Mouse (Mus musculus) liver, embryonic 18 days (tissue): Measurements from ENCODE around the gene Usmg5. TPM values are rescaled to one million over a fixed set of nuclear protein-coding genes. Genes with fewer than 3 reads are reported as not detected.

ENCODE experiments used
- polyA plus RNA-seq: library from polyadenylated mRNA; depleted of rRNA; stranded (reverse); fragments of >200 nt; gene quantifications from 2 replicates; pipeline ENCODE4 v1.2.3, GENCODE M21; 2012; rRNA removed

The Usmg5 gene
- 430 and 520 TPM in 2 replicates for polyA plus RNA-seq

DNA sequence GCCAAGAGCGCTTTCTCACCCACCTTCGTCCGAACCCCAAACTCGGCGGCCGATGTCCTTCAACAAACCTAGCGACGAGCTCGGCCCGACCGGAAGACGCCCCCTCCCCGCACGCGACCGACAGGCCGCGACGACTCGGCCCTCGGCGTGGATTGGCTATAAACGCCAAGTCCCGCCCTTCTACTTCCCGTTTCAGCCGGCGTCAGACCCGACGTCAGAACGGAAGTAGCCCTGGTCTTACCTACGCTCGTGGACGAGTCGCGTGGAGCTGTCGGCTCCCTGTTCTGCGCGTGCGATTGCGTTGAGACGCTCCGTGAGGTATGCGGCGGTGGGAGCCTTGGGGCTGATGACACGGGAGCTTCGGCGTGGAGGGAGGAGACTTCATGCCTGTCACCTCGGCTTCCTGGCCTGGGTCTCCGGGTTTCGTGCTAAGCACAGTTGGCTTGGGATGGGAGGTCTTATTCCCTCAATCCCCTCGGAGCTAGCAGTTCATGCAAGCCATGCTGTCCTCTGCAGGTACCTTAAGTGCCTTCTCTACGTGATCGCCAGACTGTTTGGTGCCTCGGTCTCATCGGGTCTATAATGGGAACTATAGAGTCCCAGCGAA, at the start of gene Usmg5, which contains the start of gene Pdcd11:
Gene Usmg5 (minus strand): TSS at position 98 of the 607 bp plus-strand sequence.
Gene Pdcd11 (plus strand): TSS at position 219 of the 607 bp plus-strand sequence.

GRCm38 (mm10) chr19:47137771-47138421, 47.4 kb upstream of the Usmg5 start, which contains the start of gene Calhm2:
Calhm2 (minus strand) TSS chr19:47138294.

GRCm38 (mm10) chr19:47067096-47067882, 23.2 kb downstream of the Usmg5 start, which contains the start of gene Taf5:
Taf5 (plus strand) TSS chr19:47067746.

DNA sequence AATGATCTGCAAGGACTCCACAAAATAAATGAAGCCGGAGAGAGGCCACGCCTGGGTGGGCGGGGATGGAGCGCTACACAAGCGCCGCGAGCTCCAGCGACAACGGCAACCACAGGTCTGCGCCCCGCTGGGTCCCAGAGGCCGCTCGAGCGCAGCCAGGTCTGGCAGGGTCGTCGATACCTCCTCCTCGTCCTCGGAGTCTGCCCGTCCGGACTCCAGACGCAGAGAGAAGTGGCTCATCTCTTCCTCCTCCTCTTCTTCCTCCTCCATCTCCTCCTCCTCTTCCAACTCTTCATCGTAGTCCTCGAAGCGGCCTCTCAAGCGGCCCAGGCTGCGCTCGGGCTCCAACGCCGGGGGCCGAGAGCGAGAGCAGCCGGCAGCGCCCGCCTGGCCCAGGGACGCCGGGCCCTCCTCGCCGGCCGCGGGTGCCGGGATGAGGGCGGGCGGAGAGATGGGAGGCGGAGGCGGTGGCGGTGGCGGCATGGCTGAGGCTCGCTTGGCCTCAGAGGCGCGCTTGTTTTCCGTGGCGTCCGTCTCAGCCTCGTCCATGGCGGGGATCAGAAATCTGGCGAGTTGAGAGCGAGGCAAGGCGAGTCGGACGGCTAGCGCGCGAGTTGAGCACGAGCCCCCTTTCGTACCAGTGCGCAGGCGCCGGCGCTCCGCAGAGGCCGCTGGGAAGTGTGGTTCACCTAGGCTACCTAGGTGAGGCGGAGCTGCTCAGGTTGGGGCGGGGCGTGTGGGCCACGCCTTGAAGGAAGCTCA, 40.0 kb downstream of the Usmg5 start, which contains the start of gene Pcgf6:
Gene Pcgf6 (minus strand): TSS at position 636 of the 762 bp plus-strand sequence.

Other genes with a start within 250 kb of the Usmg5 start
- gene Ina, start 75.9 kb downstream of the Usmg5 start, polyA plus RNA-seq = 0.01 and 0.02 TPM in 2 replicates
- gene Nt5c2, start 75.5 kb downstream of the Usmg5 start, polyA plus RNA-seq = 13.6 and 14.9 TPM in 2 replicates
- gene Pcgf6, start 39.7 kb downstream of the Usmg5 start, polyA plus RNA-seq = 8.6 and 9.4 TPM in 2 replicates
- 2.9 and 3.0 TPM in 2 replicates for gene Taf5, start 22.9 kb downstream of the Usmg5 start, polyA plus RNA-seq
- 5.1 and 6.4 TPM in 2 replicates for gene Pdcd11, start 121 bp upstream of the Usmg5 start, polyA plus RNA-seq
- gene Calhm2, start 47.6 kb upstream of the Usmg5 start, polyA plus RNA-seq = 1.9 and 2.0 TPM in 2 replicates
- gene Calhm1, start 53.6 kb upstream of the Usmg5 start, polyA plus RNA-seq = not detected in 2 replicates
- gene Calhm3, start 67.1 kb upstream of the Usmg5 start, polyA plus RNA-seq = 0.02 TPM in 1 of 2 replicates, not detected in the other
- 0.65 and 0.70 TPM in 2 replicates for gene Neurl1a, start 88.2 kb upstream of the Usmg5 start, polyA plus RNA-seq